Mouse (Mus musculus) CH12.LX (cell line): ENCODE measurements at regions not wholly inside any gene's neighbourhood (a gene's known extent, or its start where the extent isn't known, plus 50 kb on each side); places are given as distances from the start of the nearest gene placed in this dataset.

Experiments
- CTCF ChIP-seq, 2 experiments: IDR thresholded peaks in 1 of 2; conservative IDR thresholded peaks in 1 of 2; 2 replicates each; pipeline ENCODE4 v1.5.1; 2011 to 2012; ENCODE audit warnings: low read depth in 2 of 2, low read length in 2 of 2, improper control_type of control experiment in 1 of 2, inconsistent platforms in 1 of 2, mild to moderate bottlenecking in 1 of 2, moderate library complexity in 1 of 2
- KAT2A ChIP-seq: IDR thresholded peaks from 2 replicates; pipeline ENCODE4 v1.6.1; 2012; ENCODE audit warnings: low read length, improper control_type of control experiment, inconsistent platforms; ENCODE audit not compliant: insufficient replicate concordance
- NRF1 ChIP-seq: IDR thresholded peaks from 2 replicates; pipeline ENCODE4 v1.6.1; 2014; ENCODE audit warnings: low read depth, mild to moderate bottlenecking, inconsistent platforms, low read length, improper control_type of control experiment, moderate library complexity
- PAX5 ChIP-seq: IDR thresholded peaks from 2 replicates; pipeline ENCODE4 v1.6.1; 2012; ENCODE audit warnings: low read length, inconsistent platforms, mixed read lengths
- POLR2A ChIP-seq: IDR thresholded peaks from 2 replicates; pipeline ENCODE4 v1.6.1; 2011; ENCODE audit warnings: low read depth, mild to moderate bottlenecking, improper control_type of control experiment, low read length
- USF1 ChIP-seq: IDR thresholded peaks from 2 replicates; pipeline ENCODE4 v1.6.1; 2014; ENCODE audit warnings: low read depth, mild to moderate bottlenecking, inconsistent platforms, low read length, improper control_type of control experiment
- ZC3H11A ChIP-seq: IDR thresholded peaks from 2 replicates; pipeline ENCODE4 v1.6.1; 2012; ENCODE audit warnings: low read depth, mild to moderate bottlenecking, inconsistent platforms, low read length, improper control_type of control experiment

- no peak for TF ChIP-seq USF1
- TF ChIP-seq PAX5 = no peak
- no peak for TF ChIP-seq CTCF (conservative IDR thresholded peaks at IDR 0.05 in 1 of 2, IDR thresholded peaks at IDR 0.05 in 1 of 2; ENCODE audit: low read depth in 2 of 2, low read length in 2 of 2)
- no peak for TF ChIP-seq KAT2A
- no peak for TF ChIP-seq NRF1
- no peak for TF ChIP-seq ZC3H11A
- no peak for TF ChIP-seq POLR2A
Observed at GRCm38 (mm10) chr14:67492086-67492485, 1483.1 kb upstream of the Gulo start.
